Mouse (Mus musculus) embryonic fibroblast, embryonic 13.5 days (primary cell): ENCODE results near the gene Moap1.

ENCODE experiments used
- CTCF ChIP-seq: IDR thresholded peaks from 2 replicates; pipeline ENCODE4 v1.5.1; 2011; ENCODE audit warnings: mild to moderate bottlenecking, control low read depth, low read length, moderate library complexity, borderline replicate concordance; ENCODE audit not compliant: insufficient read depth
- POLR2A ChIP-seq: IDR thresholded peaks from 2 replicates; pipeline ENCODE4 v1.6.1; 2011; ENCODE audit warnings: low read depth, mild to moderate bottlenecking, control low read depth, low read length, moderate library complexity

GRCm38 (mm10) chr12:102714654-102715395 lies 28.6 kb downstream of the Moap1 start:
- no peak for TF ChIP-seq POLR2A
- no peak for TF ChIP-seq CTCF
